Comparison of ENCODE assay signal across 25 mouse cellular contexts in the genomic region with DNA sequence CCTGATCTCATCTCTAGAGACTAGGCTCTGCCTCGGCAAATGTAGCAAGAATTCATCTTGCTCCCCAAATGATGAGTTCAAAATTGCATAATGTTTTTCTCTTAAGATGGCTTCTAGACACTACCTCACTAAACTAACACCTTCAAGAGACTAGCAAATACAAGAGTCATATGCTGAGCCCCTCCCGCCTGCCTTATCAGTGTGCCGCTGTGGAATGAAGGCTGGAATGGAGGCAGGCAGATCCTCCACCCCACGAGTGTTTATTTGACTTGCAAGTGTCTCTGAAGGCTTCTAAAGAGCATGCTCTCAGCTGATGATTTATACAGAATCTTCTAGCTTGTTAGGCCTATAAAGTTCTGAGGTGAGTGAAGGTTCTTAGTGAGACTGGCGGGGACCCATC. TPM values are rescaled to one million over a fixed set of nuclear protein-coding genes. Genes with fewer than 3 reads are reported as not detected.
"Had no signal": no experiment of that assay in that cellular context is flagged by ENCODE, and none has a peak within 500 bp of the region (broad histone marks: within the 10 kb centered on the region; RNA-seq: fewer than 3 reads in every experiment).

No protein-coding gene starts in this region.

- H3K4me3 ChIP-seq: gastrocnemius, adult 2 months; heart, embryonic 10.5 days; heart, embryonic 12.5 days; hindbrain, embryonic 10.5 days; hindbrain, embryonic 12.5 days; kidney, embryonic 15.5 days; left cerebral cortex, adult 2 months; limb, embryonic 10.5 days; limb, embryonic 12.5 days had no signal

- H3K4me2 ChIP-seq: heart, embryonic 12.5 days; hindbrain, embryonic 12.5 days; hindbrain, embryonic 14.5 days; kidney, embryonic 15.5 days; limb, embryonic 12.5 days had no signal

- ATAC-seq: forebrain, embryonic 16.5 days; hindbrain, embryonic 16.5 days; intestine, embryonic 16.5 days had no signal

- DNase-seq: gastrocnemius, adult 2 months; gastrocnemius, postnatal 10 days; gastrocnemius, postnatal 25 days; heart, adult 18-20 months; heart, postnatal 10 days; heart, postnatal 4 days; kidney, adult 11 months; kidney, adult 2 months; kidney, adult 9 months; kidney, postnatal 14 days; kidney, postnatal 36 days; layer of hippocampus, adult 9-11 months had no signal

- H3K9me3 ChIP-seq: heart, embryonic 10.5 days; heart, embryonic 12.5 days; hindbrain, embryonic 10.5 days; hindbrain, embryonic 12.5 days; kidney, embryonic 15.5 days; limb, embryonic 10.5 days; limb, embryonic 12.5 days had no signal

- H3K4me1 ChIP-seq: heart, embryonic 10.5 days; hindbrain, embryonic 10.5 days; hindbrain, embryonic 12.5 days; kidney, embryonic 15.5 days; limb, embryonic 10.5 days; limb, embryonic 12.5 days had no signal

- H3K27ac ChIP-seq: gastrocnemius, adult 2 months; heart, embryonic 10.5 days; hindbrain, embryonic 10.5 days; hindbrain, embryonic 12.5 days; hindbrain, embryonic 14.5 days; kidney, embryonic 15.5 days; kidney, postnatal 0 days; left cerebral cortex, adult 2 months; limb, embryonic 10.5 days; limb, embryonic 12.5 days had no signal

- H3K9ac ChIP-seq: heart, embryonic 12.5 days; hindbrain, embryonic 12.5 days; hindbrain, embryonic 14.5 days; kidney, embryonic 15.5 days; limb, embryonic 12.5 days had no signal

- H3K27me3 ChIP-seq: heart, embryonic 12.5 days; hindbrain, embryonic 12.5 days; kidney, embryonic 15.5 days; limb, embryonic 12.5 days had no signal

- H3K36me3 ChIP-seq: heart, embryonic 10.5 days; heart, embryonic 12.5 days; hindbrain, embryonic 10.5 days; hindbrain, embryonic 12.5 days; kidney, embryonic 15.5 days; limb, embryonic 10.5 days; limb, embryonic 12.5 days had no signal

RNA-seq across cellular contexts. Expression of a gene that starts 11.4 kb away (rescaled TPM):
- total RNA-seq: gastrocnemius, postnatal 25 days had no signal
